Mouse (Mus musculus) kidney, embryonic 16.5 days (tissue): ENCODE measurements around the gene Cd19. TPM values are rescaled to one million over a fixed set of nuclear protein-coding genes. Genes with fewer than 3 reads are reported as not detected.
"Not testable (repeated sequence)": the region's sequence is repeated elsewhere in the genome, so short reads cannot be mapped to it uniquely, and the experiment has no call there.

ENCODE experiments used
- ATAC-seq: fragments of 200-750 bp; cut with Nextera tagmentation; 2 replicates; pipeline ENCODE4 v1.8.0; 2017; ENCODE audit warnings: moderate TSS enrichment; ENCODE audit not compliant: low FRiP score, low TSS enrichment
- H3K27ac ChIP-seq: fragments of 300-500 bp; sonication (generic); 2 replicates; pipeline ENCODE4 v1.5.1; 2014; ENCODE audit warnings: low read length
- H3K27me3 ChIP-seq: fragments of 300-500 bp; sonication (generic); 2 replicates; pipeline ENCODE4 v1.6.1; 2014; ENCODE audit warnings: low read length, control low read depth, mixed read lengths; ENCODE audit not compliant: insufficient read depth
- H3K36me3 ChIP-seq: fragments of 300-500 bp; sonication (generic); 2 replicates; pipeline ENCODE4 v1.6.1; 2014; ENCODE audit warnings: low read length, control low read depth, mixed read lengths; ENCODE audit not compliant: insufficient read depth
- H3K4me1 ChIP-seq: fragments of 300-500 bp; sonication (generic); 2 replicates; pipeline ENCODE4 v1.6.1; 2014; ENCODE audit warnings: low read length, control low read depth, mixed read lengths; ENCODE audit not compliant: insufficient read depth
- H3K4me2 ChIP-seq: fragments of 300-500 bp; sonication (generic); replicated peaks from 2 replicates; pipeline ENCODE4 v1.6.1; 2014; ENCODE audit warnings: low read depth, low read length
- H3K4me3 ChIP-seq: fragments of 300-500 bp; sonication (generic); 2 replicates; pipeline ENCODE4 v1.5.1; 2014; ENCODE audit warnings: mild to moderate bottlenecking, low read length
- H3K9ac ChIP-seq: fragments of 300-500 bp; sonication (generic); replicated peaks from 2 replicates; pipeline ENCODE4 v1.6.1; 2014; ENCODE audit warnings: low read length
- H3K9me3 ChIP-seq: fragments of 300-500 bp; sonication (generic); 2 replicates; pipeline ENCODE4 v1.6.1; 2016; ENCODE audit warnings: low read length, control low read depth
- whole genome bisulfite sequencing: fragments of 180-500 bp; shearing (Covaris S2); extraction: QIAGEN DNeasy Blood & Tissue Kit; methylation state at CpG from one replicate; pipeline ENCODE4 v1.1.7; 2014; 5-methylcytosine and 5-hydroxymethylcytosine counted together
- polyA plus RNA-seq: library from polyadenylated mRNA; unstranded; fragments of >200 nt; fragmentation: Nextera tagmentation; extraction: Ambion mirVana; gene quantifications from 2 replicates; pipeline ENCODE4 v1.2.1, GENCODE M21; 2015

Cd19 gene
- polyA plus RNA-seq, 1 experiment from 2014 or later, result 0.09 TPM

DNA sequence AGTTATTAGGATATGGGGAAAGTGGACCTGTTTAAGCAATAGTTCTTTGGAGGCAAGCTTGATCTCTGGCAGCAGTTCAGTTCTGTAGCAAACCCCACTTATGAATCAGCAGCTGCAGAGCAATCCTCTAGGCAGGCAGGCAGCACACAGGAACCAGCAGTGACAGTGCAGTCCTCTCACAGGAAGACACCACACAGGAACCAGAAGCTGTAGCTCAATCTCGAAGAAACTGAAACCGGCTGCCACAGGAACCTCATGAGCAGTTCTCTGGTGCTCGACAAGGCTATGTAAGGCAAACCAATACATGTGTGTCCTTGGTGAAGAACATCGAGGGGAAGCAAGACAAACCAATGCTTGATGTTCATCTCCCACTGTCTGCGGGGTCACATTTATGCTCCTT is 7.1 kb upstream of the Cd19 start:
- Histone ChIP-seq H3K4me2 (no peak overlapping the region), H3K36me3 (no peaks in the 10 kb centered on the region), H3K9me3 (0 out of 2 replicates have a peak, but pooled peaks cover 5% of the 10 kb centered on the region), H3K27ac (no peak overlapping the region), H3K4me1 (peaks cover 5% of the 10 kb centered on the region), H3K9ac (no peak overlapping the region), H3K4me3 (no peak overlapping the region), H3K27me3 (no peaks in the 10 kb centered on the region)
- 83% methylated on average over 5 of the region's 5 CpGs for WGBS
- ATAC-seq, result no peak

DNA sequence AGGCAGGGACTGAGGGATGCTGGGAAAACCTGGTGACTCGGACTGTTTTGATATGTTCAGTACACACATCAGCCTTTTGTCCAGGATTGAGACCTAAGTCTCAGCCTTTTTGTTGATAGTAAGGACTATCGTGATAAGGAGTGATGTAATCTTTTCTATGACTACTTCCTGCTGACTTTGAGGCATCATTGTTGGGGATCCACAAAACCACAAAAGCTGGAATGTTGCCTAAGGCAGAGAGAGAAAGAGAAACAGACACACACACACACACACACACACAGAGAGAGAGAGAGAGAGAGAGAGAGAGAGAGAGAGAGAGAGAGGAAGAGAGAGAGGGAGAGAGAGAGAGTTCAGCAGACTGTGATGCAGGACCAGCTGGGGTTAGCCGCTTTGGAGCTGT is 3.8 kb upstream of the Cd19 start:
- 60% methylated on average over 3 of the region's 3 CpGs for WGBS
- no peak overlapping the region for H3K27ac ChIP-seq
- no peak overlapping the region for H3K9ac ChIP-seq
- no peaks in the 10 kb centered on the region for H3K27me3 ChIP-seq
- ATAC-seq, result no peak
- H3K4me1 ChIP-seq, result peaks cover 7% of the 10 kb centered on the region
- no peaks in the 10 kb centered on the region for H3K9me3 ChIP-seq
- no peaks in the 10 kb centered on the region for H3K36me3 ChIP-seq
- H3K4me3 ChIP-seq, result no peak overlapping the region
- H3K4me2 ChIP-seq, result no peak overlapping the region

DNA sequence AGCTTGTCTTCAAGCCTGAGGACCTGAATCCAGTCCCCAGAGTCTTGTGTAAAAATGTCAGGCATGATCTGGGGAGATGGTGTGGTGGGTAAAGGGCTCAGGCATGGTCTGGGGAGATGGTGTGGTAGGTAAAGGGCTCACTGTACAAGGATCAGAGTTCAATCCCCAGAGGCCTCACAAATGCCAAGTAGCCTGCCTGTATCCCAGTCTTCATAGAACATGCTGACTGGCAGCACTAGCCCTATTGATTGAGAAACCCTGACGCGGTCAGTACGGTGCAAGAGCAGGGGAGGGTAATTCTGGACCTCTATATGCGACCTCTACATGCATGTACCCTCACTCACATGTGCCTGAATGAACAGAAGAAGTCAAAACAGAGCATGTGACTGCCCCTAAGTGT is 2.9 kb upstream of the Cd19 start:
- Histone ChIP-seq H3K9ac (no peak overlapping the region), H3K36me3 (no peaks in the 10 kb centered on the region), H3K27me3 (no peaks in the 10 kb centered on the region), H3K4me2 (no peak overlapping the region), H3K9me3 (no peaks in the 10 kb centered on the region), H3K4me1 (peaks cover 7% of the 10 kb centered on the region), H3K4me3 (no peak overlapping the region), H3K27ac (no peak overlapping the region)
- no peak for ATAC-seq
- 89% methylated on average over 4 of the region's 4 CpGs for WGBS

DNA sequence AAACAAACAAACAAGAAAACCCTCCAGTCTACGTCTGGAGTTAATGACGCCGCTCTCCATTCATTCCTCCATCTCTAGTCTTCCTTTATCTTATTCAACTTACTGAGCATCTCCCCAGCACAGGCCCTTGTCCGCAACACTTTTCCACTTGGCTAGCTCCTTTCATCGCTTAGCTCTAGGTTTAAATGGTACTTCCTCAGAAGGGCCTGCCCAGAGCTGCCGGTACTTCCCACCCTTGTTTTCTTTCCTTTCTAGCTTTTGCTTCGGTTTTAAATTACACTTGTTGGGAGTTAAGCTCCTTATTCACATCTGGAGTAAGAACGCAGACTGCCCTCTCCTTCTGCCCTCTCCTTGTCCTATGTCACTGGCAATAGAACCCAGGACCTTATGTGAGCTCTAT is 2.4 kb upstream of the Cd19 start:
- WGBS, result 40% methylated on average over 8 of the region's 8 CpGs
- no peaks in the 10 kb centered on the region for H3K27me3 ChIP-seq
- H3K9me3 ChIP-seq, result no peaks in the 10 kb centered on the region
- H3K27ac ChIP-seq, result no peak overlapping the region
- H3K4me3 ChIP-seq, result no peak overlapping the region
- H3K9ac ChIP-seq, result no peak overlapping the region
- H3K36me3 ChIP-seq, result no peaks in the 10 kb centered on the region
- H3K4me1 ChIP-seq, result peaks cover 7% of the 10 kb centered on the region
- H3K4me2 ChIP-seq, result no peak overlapping the region
- no peak for ATAC-seq

DNA sequence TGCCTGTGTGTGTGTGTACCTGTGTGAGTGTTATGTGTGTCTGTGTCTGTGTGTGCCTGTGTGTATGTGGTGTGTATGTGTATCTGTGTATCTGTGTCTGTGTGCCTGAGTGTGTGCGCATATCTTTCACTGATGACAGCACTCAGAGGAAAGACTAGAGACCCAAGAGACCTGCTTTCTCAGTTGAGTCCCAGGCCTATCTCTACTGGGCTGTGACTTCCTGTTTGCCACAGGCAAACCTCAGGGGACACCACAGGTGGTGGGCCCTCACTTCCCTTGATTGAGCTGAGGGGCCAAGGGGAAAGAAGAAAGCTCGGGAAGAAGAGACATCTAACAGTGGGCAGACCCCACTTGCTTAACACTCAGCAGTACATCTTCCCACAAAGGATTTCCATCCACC is 1.9 kb upstream of the Cd19 start:
- 51% methylated on average over 2 of the region's 2 CpGs for WGBS
- H3K4me2 ChIP-seq, result no peak overlapping the region
- ATAC-seq, result no peak
- no peaks in the 10 kb centered on the region for H3K9me3 ChIP-seq
- peaks cover 7% of the 10 kb centered on the region for H3K4me1 ChIP-seq
- no peaks in the 10 kb centered on the region for H3K27me3 ChIP-seq
- H3K4me3 ChIP-seq, result no peak overlapping the region
- H3K27ac ChIP-seq, result no peak overlapping the region
- H3K36me3 ChIP-seq, result no peaks in the 10 kb centered on the region
- H3K9ac ChIP-seq, result no peak overlapping the region

DNA sequence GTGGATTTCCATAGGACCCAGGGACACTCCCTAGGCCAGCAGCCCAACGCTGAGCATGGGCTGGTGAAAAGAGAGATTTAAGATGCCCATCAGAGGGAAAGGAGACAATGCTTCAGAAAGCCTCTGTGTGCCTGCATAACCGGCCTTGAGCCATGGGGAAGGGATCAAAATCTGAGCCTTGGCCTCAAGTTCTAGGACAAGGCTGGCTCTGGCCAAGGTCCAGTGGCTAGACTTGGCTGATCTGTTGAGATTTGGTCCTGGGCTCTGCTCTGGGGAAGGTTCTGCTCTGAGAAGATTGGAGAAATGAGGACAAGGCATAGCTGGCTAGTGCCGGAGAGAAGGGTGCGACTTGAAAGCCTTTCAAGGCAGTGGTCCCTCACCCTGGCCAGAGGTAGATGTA is 3.6 kb downstream of the Cd19 start:
- no peak for ATAC-seq
- no peaks in the 10 kb centered on the region for H3K4me1 ChIP-seq
- H3K9ac ChIP-seq, result no peak overlapping the region
- no peak overlapping the region for H3K4me3 ChIP-seq
- no peaks in the 10 kb centered on the region for H3K36me3 ChIP-seq
- no peak overlapping the region for H3K4me2 ChIP-seq
- H3K9me3 ChIP-seq, result no peaks in the 10 kb centered on the region
- H3K27ac ChIP-seq, result no peak overlapping the region
- 95% methylated on average over 4 of the region's 4 CpGs for WGBS
- H3K27me3 ChIP-seq, result no peaks in the 10 kb centered on the region

DNA sequence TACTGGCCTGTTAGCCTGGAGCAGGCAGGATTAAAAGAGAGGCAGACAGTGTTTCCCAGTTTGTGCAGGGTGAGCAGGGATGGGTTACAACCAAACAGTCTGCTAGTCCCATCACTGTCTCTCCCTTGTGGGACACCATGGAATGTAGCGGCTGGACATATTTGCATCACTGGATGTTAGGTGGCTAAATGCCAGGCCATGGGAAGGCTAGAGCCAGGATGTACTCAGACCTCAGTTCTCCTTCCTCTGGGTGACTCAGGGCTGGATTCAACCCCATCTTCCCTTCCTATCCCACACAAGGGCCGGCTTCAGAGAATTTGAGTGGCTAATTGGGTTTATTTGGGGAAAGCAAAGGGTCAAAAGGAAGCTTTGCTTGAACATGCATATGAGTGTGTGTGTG is 6.0 kb downstream of the Cd19 start:
- ATAC-seq, result no peak
- Histone ChIP-seq H3K27ac (no peak overlapping the region), H3K27me3 (no peaks in the 10 kb centered on the region), H3K4me1 (no peaks in the 10 kb centered on the region), H3K4me2 (no peak overlapping the region), H3K9me3 (no peaks in the 10 kb centered on the region), H3K9ac (no peak overlapping the region), H3K36me3 (no peaks in the 10 kb centered on the region), H3K4me3 (no peak overlapping the region)
- WGBS, result 77% methylated on average over 2 of the region's 2 CpGs

DNA sequence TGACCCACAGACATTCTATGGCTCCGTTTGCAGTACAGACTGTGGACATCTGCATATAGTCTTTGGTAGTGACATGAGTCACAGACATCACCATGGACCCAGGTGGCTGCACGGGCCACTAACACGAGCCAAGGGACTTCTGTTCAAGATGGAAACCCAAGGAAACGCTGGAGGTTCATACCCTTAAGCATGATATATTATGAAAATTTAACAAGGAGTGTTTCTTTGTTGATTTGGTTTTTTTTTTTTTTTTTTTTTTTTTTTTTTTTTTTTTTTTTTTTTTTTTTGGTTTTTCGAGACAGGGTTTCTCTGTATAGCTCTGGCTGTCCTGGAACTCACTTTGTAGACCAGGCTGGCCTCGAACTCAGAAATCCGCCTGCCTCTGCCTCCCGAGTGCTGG is 12.2 kb downstream of the Cd19 start:
- H3K4me3 ChIP-seq, ATAC-seq, H3K9ac ChIP-seq, H3K4me2 ChIP-seq, H3K9me3 ChIP-seq, H3K36me3 ChIP-seq, H3K4me1 ChIP-seq, H3K27ac ChIP-seq, H3K27me3 ChIP-seq: not testable (repeated sequence)
- 73% methylated on average over 6 of the region's 8 CpGs for WGBS

DNA sequence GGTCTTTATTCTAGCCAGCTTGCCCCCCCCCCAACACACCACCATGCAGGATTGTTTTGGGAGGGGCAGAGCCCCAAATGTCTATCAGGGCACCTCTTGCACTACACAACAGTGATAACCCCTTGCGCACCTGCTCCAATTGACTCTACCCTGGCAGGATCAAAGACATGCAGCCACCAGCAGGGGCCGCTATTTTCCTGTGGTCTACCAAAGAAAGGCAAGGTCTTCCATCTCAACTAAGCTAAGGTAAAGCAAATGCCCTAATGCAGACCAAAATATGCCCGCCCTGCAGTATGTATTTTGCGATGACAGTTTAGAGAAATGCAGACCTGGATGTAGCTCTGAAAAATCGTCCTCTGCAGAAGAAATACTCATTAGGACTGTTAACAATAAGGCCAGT is 15.1 kb downstream of the Cd19 start:
- Histone ChIP-seq H3K4me1 (peaks cover 9% of the 10 kb centered on the region), H3K36me3 (no peaks in the 10 kb centered on the region), H3K4me3 (no peak overlapping the region), H3K9me3 (no peaks in the 10 kb centered on the region), H3K27ac (no peak overlapping the region), H3K27me3 (no peaks in the 10 kb centered on the region), H3K9ac (no peak overlapping the region), H3K4me2 (no peak overlapping the region)
- 11% methylated on average over 5 of the region's 5 CpGs for WGBS
- no peak for ATAC-seq

DNA sequence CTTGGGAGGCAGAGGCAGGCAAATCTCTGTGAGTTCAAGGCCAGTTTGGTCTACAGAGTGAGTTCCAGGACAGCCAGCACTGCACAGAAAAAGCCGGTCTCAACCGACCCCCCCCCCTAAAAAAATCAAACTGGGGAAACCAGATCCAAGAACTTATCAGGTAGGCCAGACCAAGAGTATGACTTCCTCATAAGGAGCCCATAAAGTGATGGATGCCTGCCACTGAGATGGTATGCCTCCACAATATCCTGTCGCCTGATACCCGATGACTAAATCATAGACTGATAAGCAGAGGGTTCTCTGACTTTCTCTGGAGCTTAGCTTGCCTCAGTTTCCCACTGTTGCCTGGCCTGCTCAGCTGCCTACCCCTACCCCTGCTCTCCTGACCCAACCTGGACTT is 16.9 kb downstream of the Cd19 start:
- 93% methylated on average over 4 of the region's 4 CpGs for WGBS
- Histone ChIP-seq H3K9me3 (no peaks in the 10 kb centered on the region), H3K36me3 (no peaks in the 10 kb centered on the region), H3K9ac (no peak overlapping the region), H3K27ac (no peak overlapping the region), H3K4me3 (no peak overlapping the region), H3K27me3 (no peaks in the 10 kb centered on the region), H3K4me1 (peaks cover 9% of the 10 kb centered on the region), H3K4me2 (no peak overlapping the region)
- no peak for ATAC-seq

DNA sequence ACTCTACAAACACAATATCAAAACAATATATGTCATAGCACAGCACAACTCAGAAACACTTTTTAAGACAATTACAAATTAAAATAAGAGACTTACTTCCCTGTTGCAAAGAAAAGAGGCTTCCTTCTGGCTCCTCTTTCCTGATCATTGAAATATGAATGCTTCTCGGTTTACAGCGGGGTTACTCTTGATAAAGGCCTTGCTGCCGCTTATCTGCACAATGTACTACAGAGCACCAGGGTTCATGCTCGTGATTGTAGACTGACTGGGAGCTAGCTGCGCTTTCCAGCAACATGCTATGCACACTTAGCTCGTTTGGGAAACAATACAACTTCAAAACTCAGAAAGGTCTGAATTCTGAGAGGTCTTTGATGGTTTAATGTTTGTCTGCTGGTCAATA is 17.5 kb downstream of the Cd19 start:
- H3K36me3 ChIP-seq, result no peaks in the 10 kb centered on the region
- H3K9ac ChIP-seq, result 0 out of 2 replicates have a peak overlapping the region, but pooled peaks have one; percentile 35
- WGBS, result 56% methylated on average over 6 of the region's 6 CpGs
- peaks cover 9% of the 10 kb centered on the region for H3K4me1 ChIP-seq
- no peak overlapping the region for H3K27ac ChIP-seq
- no peak for ATAC-seq
- H3K4me3 ChIP-seq, result peak overlapping the region; percentile 15; the same call in 1 of the 2 replicates
- H3K27me3 ChIP-seq, result no peaks in the 10 kb centered on the region
- peak overlapping the region; percentile 43 for H3K4me2 ChIP-seq
- H3K9me3 ChIP-seq, result no peaks in the 10 kb centered on the region
